8 mouse cellular contexts compared by ENCODE assay signal in genomic region chr4:41390122-41390521, GRCm38 (mm10). TPM values are rescaled to one million over a fixed set of nuclear protein-coding genes. Genes with fewer than 3 reads are reported as not detected.
DNase-seq lines count a peak whose midpoint lies in the region; ATAC-seq lines count a peak whose summit lies in the region.

No protein-coding gene starts in this region.

- H3K9ac ChIP-seq in forebrain, embryonic 12.5 days, result no peak overlapping the region

- no peak overlapping the region for H3K4me2 ChIP-seq in forebrain, embryonic 12.5 days

- no peak overlapping the region for H3K27ac ChIP-seq in forebrain, embryonic 12.5 days

- peak; percentile 67; the same call in 1 of the 2 replicates for ATAC-seq in forebrain, embryonic 12.5 days (ENCODE audit: low FRiP score)

- peaks cover 85% of the 10 kb centered on the region for H3K36me3 ChIP-seq in forebrain, embryonic 12.5 days (replicated peaks)

- H3K27me3 ChIP-seq in forebrain, embryonic 12.5 days, result no peaks in the 10 kb centered on the region

- H3K4me3 ChIP-seq in forebrain, embryonic 12.5 days (replicated peaks), result no peak overlapping the region

- intact Hi-C loops in heart, postnatal 36 days (cut with DNase I), result loop anchor here (1.0 to 5.0 kb wide), 4 partner anchors 75 to 340 kb away; partner anchors contain the start of gene Dcaf12

- peak; percentile 90 for DNase-seq in NIH3T3 (ENCODE audit: low read depth)
- peak; percentile 66 for DNase-seq in c-Kit-positive CD71-positive TER-119-negative erythroid progenitor cells, embryonic 14.5 days (ENCODE audit: low read depth)
- peak; percentile 84 to 89 for DNase-seq in heart, postnatal 36 days
- peak; percentile 76 to 86 for DNase-seq in layer of hippocampus, postnatal 14 days (ENCODE audit: low spot score in 2 of 2)
- peak; percentile 90 for DNase-seq in lung, postnatal 14 days
- DNase-seq in right cerebral cortex, postnatal 14 days, result peak; percentile 88
- DNase-seq in urinary bladder, postnatal 36 days (ENCODE audit: low spot score in 2 of 2), result peak; percentile 72 to 79

- no peaks in the 10 kb centered on the region for H3K9me3 ChIP-seq in forebrain, embryonic 12.5 days

- 28% methylated on average over 3 of the region's 3 CpGs for WGBS in forebrain, embryonic 12.5 days

- no peaks in the 10 kb centered on the region for H3K4me1 ChIP-seq in forebrain, embryonic 12.5 days

RNA-seq across cellular contexts. Expression of gene Ubap1, which starts 41.3 kb away (rescaled TPM):
- polyA plus RNA-seq in forebrain, embryonic 12.5 days (2016; fragmentation: Nextera tagmentation; extraction: Ambion mirVana), result 79.7 and 80.4 TPM in 2 replicates
- total RNA-seq in heart, postnatal 36 days (2021), result 10 to 100 TPM; 34.1 to 40.3 TPM
- 10 to 100 TPM; 44.0 to 44.3 TPM for total RNA-seq in layer of hippocampus, postnatal 14 days (2021)
